Mouse (Mus musculus) WW6 (cell line): ENCODE data around the gene Fmod.

Experiments used
- DNase-seq: peaks from one replicate; pipeline ENCODE4 v3.0.0-alpha.2; 2013; ENCODE audit warnings: low read depth, low spot score

Fmod gene

DNA sequence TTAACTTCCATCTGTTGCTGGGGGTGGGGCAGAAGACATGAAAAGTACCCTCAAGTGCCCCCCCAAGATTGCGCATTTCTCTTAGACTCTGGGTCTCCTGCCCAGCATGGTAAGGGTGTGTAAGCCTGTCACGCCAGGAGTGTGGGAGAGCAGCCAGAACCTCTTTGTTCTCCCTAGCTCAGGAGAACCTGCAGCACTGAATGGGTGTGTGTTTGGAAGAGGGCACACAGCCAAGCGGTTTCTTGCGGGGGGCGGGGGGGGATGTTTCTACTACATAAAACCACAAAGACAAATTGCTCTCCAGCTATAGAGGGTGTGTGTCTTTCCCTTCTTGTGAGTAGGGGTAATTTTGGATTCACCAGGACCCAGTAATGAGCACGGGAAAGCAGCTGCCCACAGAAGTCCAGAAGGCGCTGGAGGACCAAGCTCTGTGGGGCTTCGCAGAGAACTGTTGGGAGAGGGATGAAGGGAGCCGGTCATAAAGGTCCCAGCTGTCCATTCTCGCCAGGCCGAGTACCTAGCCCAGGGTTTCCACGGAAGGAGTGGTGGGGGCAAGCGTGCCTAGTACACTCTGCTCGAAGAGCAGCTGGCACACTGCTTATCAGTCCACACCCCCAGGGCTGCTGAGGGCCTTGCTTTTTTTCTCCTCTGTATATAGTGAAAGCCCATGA is 59.3 kb downstream of the Fmod start:
- no peak for DNase-seq

DNA sequence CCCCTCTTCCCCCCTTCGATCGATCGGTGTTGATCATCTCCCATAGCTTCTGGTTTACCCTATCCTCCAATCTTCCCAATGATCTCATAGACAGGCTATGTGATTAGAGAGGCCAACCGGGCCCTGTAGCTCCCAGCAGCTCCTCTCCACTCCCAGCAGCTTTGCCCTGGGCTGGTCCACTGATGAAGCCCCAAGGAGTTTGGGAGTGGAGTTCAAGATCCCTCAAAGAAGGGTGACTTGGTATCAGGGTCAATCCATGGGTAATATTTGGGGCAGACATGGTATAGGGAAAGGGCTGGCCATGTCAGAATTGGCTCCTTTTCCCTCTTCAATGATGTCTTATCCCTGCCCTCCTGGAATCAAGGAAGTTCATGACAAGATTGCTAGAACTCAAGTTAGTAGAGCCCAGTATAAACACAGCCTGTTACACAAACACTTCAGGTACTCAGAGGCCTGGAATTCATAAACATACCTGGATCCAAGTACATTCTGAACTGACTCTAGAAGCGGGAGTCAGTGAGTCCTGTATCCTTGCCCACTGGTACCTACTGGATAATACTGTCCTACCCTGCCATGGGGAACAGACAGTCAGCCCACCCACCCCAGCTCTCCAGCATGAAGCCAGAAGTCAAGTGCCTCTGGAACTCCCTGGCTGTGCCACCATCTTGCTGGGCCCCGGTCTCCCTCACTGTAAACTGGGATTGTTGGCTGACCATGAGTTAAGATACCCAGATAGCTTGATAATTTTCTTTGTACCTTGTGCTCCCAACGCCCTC is 60.2 kb downstream of the Fmod start:
- no peak for DNase-seq
